Mouse (Mus musculus) 3T3-L1 (cell line): Measurements from ENCODE around the gene Tmppe.
A peak's percentile ranks its signal among the peaks of the same experiment; 100 is the strongest.

Experiments
- DNase-seq: peaks from one replicate; pipeline ENCODE4 v3.0.0-alpha.2; 2015; ENCODE audit warnings: low read depth, low spot score

Gene Tmppe

GRCm38 (mm10) chr9:114394677-114395076 lies 6.2 kb upstream of the Tmppe start:
- DNase-seq: no peak

- no peak for DNase-seq
Measured at GRCm38 (mm10) chr9:114395258-114395657, 5.6 kb upstream of the Tmppe start.

GRCm38 (mm10) chr9:114399680-114400079 lies 1.2 kb upstream of the Tmppe start:
- DNase-seq: no peak

GRCm38 (mm10) chr9:114400588-114400948 lies 337 bp upstream of the Tmppe start:
- no peak for DNase-seq

- peak; percentile 71 for DNase-seq
Measured at GRCm38 (mm10) chr9:114401685-114402080, 778 bp downstream of the Tmppe start.

- no peak for DNase-seq
Measured at GRCm38 (mm10) chr9:114407676-114408075, 6.8 kb downstream of the Tmppe start.

- DNase-seq: no peak
Measured at GRCm38 (mm10) chr9:114410313-114410862, 9.5 kb downstream of the Tmppe start.

- DNase-seq: no peak
Measured at GRCm38 (mm10) chr9:114411295-114411694, 10.4 kb downstream of the Tmppe start.

GRCm38 (mm10) chr9:114412406-114412805 lies 11.5 kb downstream of the Tmppe start:
- no peak for DNase-seq

- DNase-seq: no peak
Measured at GRCm38 (mm10) chr9:114413866-114414265, 13.0 kb downstream of the Tmppe start.

GRCm38 (mm10) chr9:114415701-114416100 lies 14.8 kb downstream of the Tmppe start:
- DNase-seq: peak; percentile 66

- DNase-seq: no peak
Measured at GRCm38 (mm10) chr9:114416646-114417517, 16.0 kb downstream of the Tmppe start.

- DNase-seq: peak; percentile 70
Measured at GRCm38 (mm10) chr9:114418187-114418586, 17.3 kb downstream of the Tmppe start.

GRCm38 (mm10) chr9:114420443-114420842 lies 19.5 kb downstream of the Tmppe start:
- DNase-seq: no peak

GRCm38 (mm10) chr9:114421045-114421444 lies 20.1 kb downstream of the Tmppe start:
- no peak for DNase-seq

- no peak for DNase-seq
Measured at GRCm38 (mm10) chr9:114421797-114422196, 20.9 kb downstream of the Tmppe start.

GRCm38 (mm10) chr9:114425576-114425975 lies 24.7 kb downstream of the Tmppe start:
- no peak for DNase-seq

GRCm38 (mm10) chr9:114426201-114426600 lies 25.3 kb downstream of the Tmppe start:
- no peak for DNase-seq

- DNase-seq: no peak
Measured at GRCm38 (mm10) chr9:114427425-114427824, 26.5 kb downstream of the Tmppe start.

GRCm38 (mm10) chr9:114428103-114428834 lies 27.4 kb downstream of the Tmppe start:
- DNase-seq: no peak

GRCm38 (mm10) chr9:114435668-114436067 lies 34.8 kb downstream of the Tmppe start:
- DNase-seq: no peak

GRCm38 (mm10) chr9:114440548-114440947 lies 39.6 kb downstream of the Tmppe start:
- no peak for DNase-seq

GRCm38 (mm10) chr9:114442225-114442624 lies 41.3 kb downstream of the Tmppe start:
- no peak for DNase-seq
